Mouse (Mus musculus): ENCODE measurements around the gene Gas2. TPM values are rescaled to one million over a fixed set of nuclear protein-coding genes. Genes with fewer than 3 reads are reported as not detected.
A peak's percentile ranks its signal among the peaks of the same experiment; 100 is the strongest.

The Gas2 gene
- polyA plus RNA-seq, 1 experiment from 2014 or later: 20.8 TPM

- H3K4me3 ChIP-seq: no peak overlapping the region
- no peaks in the 10 kb centered on the region for H3K9me3 ChIP-seq
- no peaks in the 10 kb centered on the region for H3K36me3 ChIP-seq
- H3K27me3 ChIP-seq (ENCODE audit: insufficient read depth, poor library complexity, severe bottlenecking): no peaks in the 10 kb centered on the region
- H3K4me1 ChIP-seq (replicated peaks): peaks cover 12% of the 10 kb centered on the region; the same call in 1 of the 2 replicates
- H3K27ac ChIP-seq: no peak overlapping the region
- no peak for DNase-seq (ENCODE audit: low spot score)
Observed at GRCm38 (mm10) chr7:51957766-51958165, 96.0 kb downstream of the Gas2 start.

- no peak overlapping the region for H3K4me3 ChIP-seq
- 62% methylated on average over 6 of the region's 6 CpGs for WGBS
- H3K36me3 ChIP-seq: no peaks in the 10 kb centered on the region
- H3K9me3 ChIP-seq: no peaks in the 10 kb centered on the region
- H3K27ac ChIP-seq: no peak overlapping the region
- H3K4me1 ChIP-seq (replicated peaks): peaks cover 8% of the 10 kb centered on the region; the same call in 1 of the 2 replicates
- no peaks in the 10 kb centered on the region for H3K27me3 ChIP-seq (ENCODE audit: insufficient read depth, poor library complexity, severe bottlenecking)
- peak; percentile 22 for DNase-seq (ENCODE audit: low spot score)
Observed at GRCm38 (mm10) chr7:51960698-51961374, 99.0 kb downstream of the Gas2 start.

- 71% methylated on average over 10 of the region's 10 CpGs for WGBS
- no peak overlapping the region for H3K27ac ChIP-seq
- no peaks in the 10 kb centered on the region for H3K27me3 ChIP-seq (ENCODE audit: insufficient read depth, poor library complexity, severe bottlenecking)
- no peaks in the 10 kb centered on the region for H3K9me3 ChIP-seq
- peaks cover 8% of the 10 kb centered on the region; the same call in 1 of the 2 replicates for H3K4me1 ChIP-seq (replicated peaks)
- H3K36me3 ChIP-seq: no peaks in the 10 kb centered on the region
- H3K4me3 ChIP-seq: no peak overlapping the region
- DNase-seq (ENCODE audit: low spot score): no peak
Observed at GRCm38 (mm10) chr7:51962219-51962952, 100.6 kb downstream of the Gas2 start.

- Histone ChIP-seq H3K4me3 (no peak overlapping the region), H3K27ac (no peak overlapping the region), H3K36me3 (no peaks in the 10 kb centered on the region), H3K4me1 (replicated peaks) (peaks cover 8% of the 10 kb centered on the region; the same call in 1 of the 2 replicates), H3K9me3 (no peaks in the 10 kb centered on the region), H3K27me3 (ENCODE audit: insufficient read depth, poor library complexity, severe bottlenecking) (no peaks in the 10 kb centered on the region)
- DNase-seq (ENCODE audit: low spot score): no peak
- 93% methylated on average over 7 of the region's 7 CpGs for WGBS
Observed at GRCm38 (mm10) chr7:51964681-51965080, 102.9 kb downstream of the Gas2 start.

- Histone ChIP-seq H3K9me3 (no peaks in the 10 kb centered on the region), H3K36me3 (no peaks in the 10 kb centered on the region), H3K4me3 (no peak overlapping the region), H3K27ac (no peak overlapping the region), H3K4me1 (replicated peaks) (no peaks in the 10 kb centered on the region), H3K27me3 (ENCODE audit: insufficient read depth, poor library complexity, severe bottlenecking) (no peaks in the 10 kb centered on the region)
- 83% methylated on average over 4 of the region's 4 CpGs for WGBS
- DNase-seq (ENCODE audit: low spot score): no peak
Observed at GRCm38 (mm10) chr7:51967581-51967980, 105.8 kb downstream of the Gas2 start.

GRCm38 (mm10) chr7:51969379-51969778, 107.6 kb downstream of the Gas2 start:
- DNase-seq (ENCODE audit: low spot score): no peak
- no peaks in the 10 kb centered on the region for H3K9me3 ChIP-seq
- H3K27ac ChIP-seq: no peak overlapping the region
- H3K4me3 ChIP-seq: no peak overlapping the region
- no peaks in the 10 kb centered on the region for H3K27me3 ChIP-seq (ENCODE audit: insufficient read depth, poor library complexity, severe bottlenecking)
- no peaks in the 10 kb centered on the region for H3K36me3 ChIP-seq
- H3K4me1 ChIP-seq (replicated peaks): no peaks in the 10 kb centered on the region

- no peaks in the 10 kb centered on the region for H3K36me3 ChIP-seq
- WGBS: 34% methylated on average over 6 of the region's 6 CpGs
- no peaks in the 10 kb centered on the region for H3K9me3 ChIP-seq
- no peaks in the 10 kb centered on the region for H3K4me1 ChIP-seq (replicated peaks)
- DNase-seq (ENCODE audit: low spot score): peak; percentile 42
- no peaks in the 10 kb centered on the region for H3K27me3 ChIP-seq (ENCODE audit: insufficient read depth, poor library complexity, severe bottlenecking)
- H3K4me3 ChIP-seq: no peak overlapping the region
- peak overlapping the region; percentile 40; the same call in 1 of the 2 replicates for H3K27ac ChIP-seq
Observed at GRCm38 (mm10) chr7:51972252-51972855, 110.5 kb downstream of the Gas2 start.

- no peaks in the 10 kb centered on the region for H3K27me3 ChIP-seq (ENCODE audit: insufficient read depth, poor library complexity, severe bottlenecking)
- H3K9me3 ChIP-seq: no peaks in the 10 kb centered on the region
- no peak overlapping the region for H3K27ac ChIP-seq
- WGBS: 67% methylated on average over 5 of the region's 5 CpGs
- DNase-seq (ENCODE audit: low spot score): no peak
- H3K4me3 ChIP-seq: no peak overlapping the region
- no peaks in the 10 kb centered on the region for H3K4me1 ChIP-seq (replicated peaks)
- no peaks in the 10 kb centered on the region for H3K36me3 ChIP-seq
Observed at GRCm38 (mm10) chr7:51973091-51973490, 111.3 kb downstream of the Gas2 start.

GRCm38 (mm10) chr7:51973526-51973925, 111.7 kb downstream of the Gas2 start:
- no peaks in the 10 kb centered on the region for H3K36me3 ChIP-seq
- H3K27me3 ChIP-seq (ENCODE audit: insufficient read depth, poor library complexity, severe bottlenecking): no peaks in the 10 kb centered on the region
- no peak overlapping the region for H3K4me3 ChIP-seq
- H3K27ac ChIP-seq: no peak overlapping the region
- no peaks in the 10 kb centered on the region for H3K4me1 ChIP-seq (replicated peaks)
- no peak for DNase-seq (ENCODE audit: low spot score)
- no peaks in the 10 kb centered on the region for H3K9me3 ChIP-seq
- WGBS: 83% methylated on average over 2 of the region's 2 CpGs

- H3K27ac ChIP-seq: no peak overlapping the region
- 75% methylated on average over 6 of the region's 6 CpGs for WGBS
Observed at GRCm38 (mm10) chr7:51975181-51975580, 113.4 kb downstream of the Gas2 start.

GRCm38 (mm10) chr7:51979271-51979670, 117.5 kb downstream of the Gas2 start:
- Histone ChIP-seq H3K9me3 (no peaks in the 10 kb centered on the region), H3K36me3 (no peaks in the 10 kb centered on the region), H3K27me3 (ENCODE audit: insufficient read depth, poor library complexity, severe bottlenecking) (no peaks in the 10 kb centered on the region), H3K4me3 (no peak overlapping the region), H3K27ac (no peak overlapping the region), H3K4me1 (replicated peaks) (no peaks in the 10 kb centered on the region)
- WGBS: 41% methylated on average over 5 of the region's 5 CpGs
- no peak for DNase-seq (ENCODE audit: low spot score)

More at GRCm38 (mm10) chr7:51975181-51975580, 113.4 kb downstream of the Gas2 start:
- Histone ChIP-seq H3K36me3 (no peaks in the 10 kb centered on the region), H3K9me3 (no peaks in the 10 kb centered on the region), H3K4me3 (no peak overlapping the region), H3K4me1 (replicated peaks) (no peaks in the 10 kb centered on the region), H3K27me3 (ENCODE audit: insufficient read depth, poor library complexity, severe bottlenecking) (no peaks in the 10 kb centered on the region)
- DNase-seq (ENCODE audit: low spot score): no peak

- Histone ChIP-seq H3K4me1 (replicated peaks) (no peaks in the 10 kb centered on the region), H3K4me3 (no peak overlapping the region), H3K9me3 (no peaks in the 10 kb centered on the region), H3K36me3 (no peaks in the 10 kb centered on the region), H3K27me3 (ENCODE audit: insufficient read depth, poor library complexity, severe bottlenecking) (no peaks in the 10 kb centered on the region), H3K27ac (no peak overlapping the region)
- 46% methylated on average over 1 of the region's 1 CpGs for WGBS
- no peak for DNase-seq (ENCODE audit: low spot score)
Observed at GRCm38 (mm10) chr7:51982303-51982702, 120.5 kb downstream of the Gas2 start.

GRCm38 (mm10) chr7:51985763-51986162, 123.9 kb downstream of the Gas2 start:
- H3K27me3 ChIP-seq (ENCODE audit: insufficient read depth, poor library complexity, severe bottlenecking): no peaks in the 10 kb centered on the region
- WGBS: 81% methylated on average over 6 of the region's 6 CpGs
- no peak overlapping the region for H3K4me3 ChIP-seq
- no peak overlapping the region for H3K27ac ChIP-seq
- H3K9me3 ChIP-seq: no peaks in the 10 kb centered on the region
- no peaks in the 10 kb centered on the region for H3K4me1 ChIP-seq (replicated peaks)
- no peak for DNase-seq (ENCODE audit: low spot score)
- no peaks in the 10 kb centered on the region for H3K36me3 ChIP-seq

Data from hindbrain, embryonic 10.5 days (tissue).